Mouse (Mus musculus) stomach, postnatal 0 days (tissue): ENCODE measurements around the gene Ccdc158.

Source experiments
- CTCF ChIP-seq: IDR thresholded peaks from 2 replicates; pipeline ENCODE4 v1.5.1; 2016; ENCODE audit warnings: antibody characterized with exemption, low read depth, mild to moderate bottlenecking, moderate library complexity
- EP300 ChIP-seq: optimal IDR thresholded peaks from 2 replicates; pipeline ENCODE3; 2016; ENCODE audit warnings: antibody characterized with exemption

GRCm38 (mm10) chr5:92674859-92675573 is at the start of gene Ccdc158:
- TF ChIP-seq EP300 = no peak
- no peak for TF ChIP-seq CTCF
